Mouse (Mus musculus): ENCODE measurements around the gene Wwox.

Wwox gene

GRCm38 (mm10) chr8:114743185-114743915 lies 303.9 kb downstream of the Wwox start:
- no peak for DNase-seq (ENCODE audit: low spot score)

DNA sequence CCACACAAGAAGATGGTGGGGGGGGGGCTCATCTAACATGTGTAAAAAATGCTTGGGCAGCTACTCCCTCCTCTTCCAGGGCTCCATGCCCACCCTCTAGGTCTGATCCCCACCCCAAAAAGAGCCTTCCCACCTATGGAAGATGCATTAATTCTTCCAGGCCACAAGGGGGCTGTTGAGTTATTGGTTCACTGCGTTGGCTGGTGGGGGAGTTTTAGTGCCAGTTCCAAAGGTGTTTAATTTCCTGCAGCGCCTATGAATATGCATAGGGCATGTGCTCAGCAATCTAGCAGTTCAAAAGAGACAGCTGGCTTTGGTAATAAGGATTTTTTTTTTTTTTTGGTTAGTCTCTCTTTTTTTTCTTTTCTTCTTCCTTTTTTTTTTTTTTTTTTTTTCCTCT lies 306.9 kb downstream of the Wwox start:
- no peak for DNase-seq (ENCODE audit: low spot score)

DNA sequence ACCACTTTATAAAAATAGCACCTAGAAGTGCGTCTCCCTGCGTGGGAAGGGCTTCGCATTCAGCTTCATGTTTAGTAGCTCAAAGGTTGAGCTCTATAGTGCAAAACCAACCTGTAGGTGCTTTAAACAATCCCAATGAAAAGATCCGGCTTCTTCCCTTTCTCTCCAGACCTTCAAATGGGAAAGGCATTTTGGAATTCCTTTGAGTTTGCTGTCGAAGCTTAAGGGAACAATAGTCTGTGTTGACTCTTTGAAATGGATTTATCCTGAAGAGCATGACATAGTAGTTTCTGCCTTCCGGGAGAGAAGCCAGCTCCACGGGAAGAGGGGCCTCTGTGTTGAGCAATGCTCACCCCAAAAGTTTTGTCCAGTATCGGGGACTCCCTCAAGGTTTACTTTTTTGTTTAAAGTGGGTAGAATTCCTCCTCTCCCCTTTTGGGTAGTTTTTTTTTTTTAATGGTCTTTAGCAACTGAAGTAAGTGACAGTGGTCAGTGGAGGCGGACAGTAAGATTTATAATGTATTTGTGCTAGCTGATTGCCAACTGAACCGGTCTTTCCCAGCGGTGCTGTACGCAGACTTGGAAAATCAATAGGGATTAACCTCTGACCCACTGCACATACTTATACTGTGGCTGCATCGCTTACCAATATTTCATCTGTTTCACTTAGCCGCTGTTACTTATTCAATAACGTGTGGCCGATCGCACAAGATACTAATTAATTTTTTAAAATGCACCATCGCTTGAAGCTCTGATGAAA lies 312.1 kb downstream of the Wwox start:
- no peak for DNase-seq (ENCODE audit: low spot score)

- no peak for DNase-seq (ENCODE audit: low spot score)
Measured at GRCm38 (mm10) chr8:114759621-114760020, 320.2 kb downstream of the Wwox start.

DNA sequence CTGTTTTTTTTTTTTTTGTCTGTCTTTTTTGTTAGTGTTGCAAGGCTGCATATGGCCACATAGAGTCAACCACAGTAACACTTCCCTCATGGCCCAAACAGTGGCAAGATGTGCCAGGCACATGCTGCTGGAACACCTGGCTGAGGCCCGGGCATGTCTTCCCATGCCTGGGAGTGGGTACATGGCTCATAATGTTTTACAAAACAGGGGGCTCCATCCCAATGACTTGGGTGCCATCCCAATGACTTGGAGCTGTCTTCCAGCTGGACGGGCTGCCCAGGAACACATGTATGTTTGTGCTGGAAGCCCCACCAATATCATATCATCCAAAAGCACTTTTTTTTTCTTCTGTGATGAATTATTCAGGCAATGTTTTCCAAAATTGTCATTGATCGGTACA lies 329.1 kb downstream of the Wwox start:
- no peak for DNase-seq (ENCODE audit: low spot score)

GRCm38 (mm10) chr8:114770856-114771776 lies 331.7 kb downstream of the Wwox start:
- peak; percentile 72 for DNase-seq (ENCODE audit: low spot score)

DNA sequence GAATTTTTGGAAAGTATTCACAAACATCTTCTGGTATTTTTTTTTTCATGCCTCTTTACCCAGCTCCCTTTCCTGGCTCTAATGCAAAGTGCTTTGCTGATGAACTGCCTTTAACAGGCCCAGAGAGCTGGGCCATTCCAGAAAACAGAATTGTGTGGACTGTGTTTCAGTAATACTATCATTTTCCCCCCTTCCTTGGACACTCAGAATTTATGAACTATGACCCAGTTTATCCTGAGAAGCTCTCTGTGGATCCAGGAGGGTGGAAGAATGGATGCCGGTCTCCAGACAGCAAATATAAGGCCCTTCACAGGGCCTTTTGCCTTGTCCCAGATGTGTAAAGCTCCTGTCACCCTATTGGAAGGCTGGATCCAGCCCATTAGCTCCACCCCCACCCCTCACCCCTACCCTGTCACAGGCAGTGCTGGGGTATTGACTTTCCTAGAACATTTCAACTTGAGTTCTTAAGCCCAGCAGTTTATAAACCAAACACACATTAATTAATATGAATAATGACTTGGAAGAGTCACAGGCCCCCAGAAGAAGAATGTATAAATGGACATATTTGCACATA lies 332.9 kb downstream of the Wwox start:
- no peak for DNase-seq (ENCODE audit: low spot score)

DNA sequence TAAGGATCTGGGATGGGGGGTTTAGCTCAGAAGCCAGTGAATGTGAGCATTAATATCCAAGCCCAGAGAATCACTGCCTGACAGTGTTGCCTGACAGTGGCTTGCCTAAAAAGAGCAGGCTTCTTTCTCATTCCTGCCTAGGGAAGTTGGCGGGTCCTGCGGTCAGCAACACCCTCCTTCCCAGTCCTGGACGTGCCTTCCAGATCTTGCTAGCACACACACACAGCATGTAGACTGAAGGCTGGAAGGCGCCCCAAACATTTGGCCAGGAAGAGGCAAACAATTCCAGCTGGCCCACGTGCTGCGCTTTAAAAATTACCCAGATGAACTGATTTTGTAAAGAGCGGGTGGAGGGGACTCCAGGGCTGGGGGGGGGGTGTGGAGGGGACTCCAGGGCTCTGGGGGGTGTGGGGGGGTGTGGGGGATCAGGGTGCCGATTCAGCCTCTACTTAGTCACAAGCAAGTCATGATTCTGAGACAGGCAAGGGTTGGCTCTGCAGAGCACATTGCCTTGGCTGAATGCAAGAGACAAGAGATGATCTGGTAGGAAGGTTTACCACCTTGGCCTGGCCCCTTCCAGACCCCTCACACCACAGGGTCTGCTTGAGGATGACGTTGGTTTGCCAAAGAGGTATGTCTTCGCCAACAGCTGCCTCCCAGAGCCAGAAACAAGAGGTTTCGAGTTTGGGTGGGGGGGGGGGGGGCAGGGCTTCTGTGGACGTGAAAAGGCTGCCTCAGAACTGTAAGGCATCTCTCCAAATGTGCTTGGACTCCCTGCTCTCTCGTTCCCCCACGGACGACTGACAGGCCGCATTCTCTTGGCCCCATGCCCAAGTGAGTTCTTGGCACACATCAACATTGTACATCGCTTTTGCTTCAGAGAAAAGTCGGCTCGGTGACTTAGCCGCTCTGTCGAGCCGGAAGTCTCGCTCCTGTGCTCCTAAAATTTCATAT lies 334.3 kb downstream of the Wwox start:
- peak; percentile 69 for DNase-seq (ENCODE audit: low spot score)

GRCm38 (mm10) chr8:114774415-114774775 lies 334.9 kb downstream of the Wwox start:
- DNase-seq (ENCODE audit: low spot score) = no peak

- DNase-seq (ENCODE audit: low spot score) = no peak
Measured at GRCm38 (mm10) chr8:114775543-114775942, 336.1 kb downstream of the Wwox start.

DNA sequence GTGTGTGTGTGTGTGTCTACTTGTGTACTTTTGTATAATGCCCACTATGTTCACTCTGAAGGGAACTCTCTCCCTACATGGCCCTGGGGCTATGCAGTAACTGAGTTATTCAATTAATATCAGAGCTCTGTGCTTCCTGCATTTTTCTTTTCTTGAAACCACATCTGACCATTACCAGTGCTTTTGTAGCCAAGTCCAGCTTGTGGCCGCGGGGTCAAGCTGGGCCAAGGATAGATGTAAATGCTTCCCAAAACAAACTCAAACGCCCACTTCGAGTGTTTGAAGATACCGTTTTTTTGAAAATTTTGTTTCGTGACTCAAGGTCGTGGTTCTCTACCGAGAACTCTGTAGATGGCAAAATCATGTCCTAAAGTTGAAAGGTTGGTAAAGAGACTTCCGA lies 337.2 kb downstream of the Wwox start:
- DNase-seq (ENCODE audit: low spot score) = no peak

- no peak for DNase-seq (ENCODE audit: low spot score)
Measured at GRCm38 (mm10) chr8:114777271-114777980, 338.0 kb downstream of the Wwox start.

DNA sequence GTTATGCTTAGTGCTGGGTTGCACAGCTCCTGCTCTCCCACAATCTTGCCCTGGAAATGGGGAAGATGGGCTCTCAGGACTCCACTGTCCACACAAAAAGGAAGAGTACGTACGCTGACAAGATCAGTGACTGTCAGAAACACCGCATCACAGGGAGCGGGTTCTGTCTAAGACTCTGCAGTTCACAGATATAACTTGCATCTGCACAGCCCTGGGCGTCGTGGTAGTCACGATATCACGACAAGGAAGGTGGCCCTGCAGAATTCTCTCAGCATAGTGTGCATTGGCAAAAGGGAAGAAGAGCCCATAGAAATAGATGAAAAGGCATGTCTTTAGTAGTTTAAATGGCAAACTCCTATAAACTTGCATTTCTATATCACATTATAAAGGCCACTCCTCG lies 339.5 kb downstream of the Wwox start:
- DNase-seq (ENCODE audit: low spot score) = no peak

- DNase-seq (ENCODE audit: low spot score) = no peak
Measured at GRCm38 (mm10) chr8:114783321-114783720, 343.9 kb downstream of the Wwox start.

GRCm38 (mm10) chr8:114785834-114786233 lies 346.4 kb downstream of the Wwox start:
- no peak for DNase-seq (ENCODE audit: low spot score)

DNA sequence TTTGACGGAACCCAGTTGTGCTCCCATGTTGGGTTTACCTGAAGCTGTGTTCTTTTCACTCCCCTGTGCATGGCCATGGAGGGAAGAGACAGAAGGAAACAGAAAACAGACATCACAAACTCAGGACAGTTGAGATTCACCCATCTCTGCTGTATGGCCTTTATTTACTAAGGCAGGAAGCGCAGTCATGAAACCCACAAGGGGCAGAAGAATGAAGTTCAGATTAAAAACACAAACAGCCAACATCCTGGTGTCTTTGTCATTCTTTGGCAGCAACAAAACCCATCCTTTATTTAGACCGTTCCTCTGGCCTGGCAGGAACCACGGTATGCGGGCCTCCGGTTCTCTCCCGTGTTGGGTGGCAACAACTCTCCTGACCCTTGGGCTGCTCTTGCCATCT lies 350.2 kb downstream of the Wwox start:
- DNase-seq (ENCODE audit: low spot score) = peak; percentile 4

GRCm38 (mm10) chr8:114790754-114791153 lies 351.3 kb downstream of the Wwox start:
- no peak for DNase-seq (ENCODE audit: low spot score)

DNA sequence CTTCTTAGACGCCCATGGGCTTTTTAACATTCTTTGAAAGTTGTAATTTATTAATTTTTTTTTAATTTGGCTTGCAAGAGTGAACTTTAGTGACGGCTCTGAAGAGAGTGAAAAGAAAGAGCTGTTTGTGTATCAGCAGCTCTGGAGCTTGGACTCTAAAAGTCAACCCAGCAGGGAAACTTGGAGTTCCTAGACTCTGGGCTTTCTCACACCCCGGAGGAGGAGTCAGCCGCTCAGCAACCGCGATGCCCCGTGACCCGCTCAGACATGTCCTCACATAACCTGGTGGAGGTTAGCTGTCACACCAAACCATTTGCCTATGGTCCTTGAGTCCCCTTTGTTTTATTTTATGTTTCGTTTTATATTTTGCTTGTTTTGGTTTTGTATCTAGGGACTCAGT lies 354.2 kb downstream of the Wwox start:
- DNase-seq (ENCODE audit: low spot score) = no peak

GRCm38 (mm10) chr8:114801428-114802134 lies 362.1 kb downstream of the Wwox start:
- DNase-seq (ENCODE audit: low spot score) = peak; percentile 27

GRCm38 (mm10) chr8:114803113-114803512 lies 363.7 kb downstream of the Wwox start:
- peak; percentile 38 for DNase-seq (ENCODE audit: low spot score)

All from lung, postnatal 25 days (tissue).